Mouse (Mus musculus) MEL (cell line): ENCODE measurements at regions not wholly inside any gene's neighbourhood (a gene's known extent, or its start where the extent isn't known, plus 50 kb on each side); places are given as distances from the start of the nearest gene placed in this dataset.

Source experiments
- DNase-seq: peaks from one replicate; pipeline ENCODE4 v3.0.0; 2011; ENCODE audit warnings: low read depth, low spot score
- H3K27ac ChIP-seq: 2 replicates; pipeline ENCODE4 v1.5.1; 2012; ENCODE audit warnings: low read depth, mild to moderate bottlenecking, control low read depth, low read length, moderate library complexity; ENCODE audit not compliant: control insufficient read depth
- H3K27me3 ChIP-seq, 2 experiments: fragments of 150-350 bp in 1 of 2; sonication (generic) in 1 of 2; 2 replicates each; pipeline ENCODE4 v1.6.1; 2012; ENCODE audit warnings: low read length in 2 of 2, mild to moderate bottlenecking in 2 of 2, improper control_type of control experiment in 1 of 2, moderate library complexity in 1 of 2; ENCODE audit not compliant: insufficient read depth in 2 of 2, control insufficient read depth in 1 of 2
- H3K36me3 ChIP-seq, 2 experiments: 2 replicates each; pipeline ENCODE4 v1.6.1; 2012 to 2014; ENCODE audit warnings: low read length in 2 of 2, improper control_type of control experiment in 1 of 2, inconsistent platforms in 1 of 2, mild to moderate bottlenecking in 1 of 2; ENCODE audit not compliant: insufficient read depth in 2 of 2, control insufficient read depth in 1 of 2
- H3K4me1 ChIP-seq, 2 experiments: fragments of 150-350 bp in 1 of 2; sonication (generic) in 1 of 2; 2 replicates each; pipeline ENCODE4 v1.6.1; 2012; ENCODE audit warnings: low read length in 2 of 2, improper control_type of control experiment in 1 of 2, mild to moderate bottlenecking in 1 of 2; ENCODE audit not compliant: insufficient read depth in 2 of 2, control insufficient read depth in 1 of 2
- H3K4me3 ChIP-seq, 2 experiments: fragments of 150-350 bp in 1 of 2; sonication (generic) in 1 of 2; 2 replicates each; pipeline ENCODE4 v1.5.1; 2012; ENCODE audit warnings: low read depth in 2 of 2, low read length in 2 of 2, mild to moderate bottlenecking in 2 of 2, moderate library complexity in 2 of 2, control low read depth in 1 of 2, improper control_type of control experiment in 1 of 2; ENCODE audit not compliant: control insufficient read depth in 1 of 2, insufficient read depth in 1 of 2
- H3K79me2 ChIP-seq: 2 replicates; pipeline ENCODE4 v1.6.1; 2012; ENCODE audit warnings: mild to moderate bottlenecking, low read length, moderate library complexity; ENCODE audit not compliant: control insufficient read depth, poor library complexity, insufficient read depth
- H3K9ac ChIP-seq: 2 replicates; pipeline ENCODE4 v1.6.1; 2012; ENCODE audit warnings: low read depth, mild to moderate bottlenecking, control low read depth, low read length, moderate library complexity; ENCODE audit not compliant: control insufficient read depth, poor library complexity, severe bottlenecking
- H3K9me3 ChIP-seq: fragments of 150-350 bp; sonication (generic); replicated peaks from 2 replicates; pipeline ENCODE4 v1.6.1; 2012; ENCODE audit warnings: mild to moderate bottlenecking, low read length, improper control_type of control experiment, moderate library complexity; ENCODE audit not compliant: insufficient read depth
- BHLHE40 ChIP-seq: IDR thresholded peaks from 2 replicates; pipeline ENCODE4 v1.6.1; 2012; ENCODE audit warnings: low read depth, mild to moderate bottlenecking, inconsistent platforms, low read length, improper control_type of control experiment, borderline replicate concordance
- CTCF ChIP-seq, 3 experiments: IDR thresholded peaks in 2 of 3; conservative IDR thresholded peaks in 1 of 3; 2 replicates each; pipeline ENCODE4 v1.5.1; 2011 to 2012; ENCODE audit warnings: low read length in 3 of 3, low read depth in 2 of 3, mild to moderate bottlenecking in 2 of 3, improper control_type of control experiment in 1 of 3, inconsistent platforms in 1 of 3, mixed read lengths in 1 of 3, moderate library complexity in 1 of 3; ENCODE audit not compliant: control insufficient read depth in 1 of 3, insufficient read depth in 1 of 3, poor library complexity in 1 of 3, severe bottlenecking in 1 of 3
- E2F4 ChIP-seq: IDR thresholded peaks from 2 replicates; pipeline ENCODE4 v1.6.1; 2011; ENCODE audit warnings: low read depth, low read length, improper control_type of control experiment, borderline replicate concordance
- ETS1 ChIP-seq: IDR thresholded peaks from 2 replicates; pipeline ENCODE4 v1.6.1; 2012; ENCODE audit warnings: low read depth, mild to moderate bottlenecking, inconsistent platforms, low read length, improper control_type of control experiment, moderate library complexity
- GATA1 ChIP-seq: IDR thresholded peaks from 2 replicates; pipeline ENCODE4 v1.6.1; 2011; ENCODE audit warnings: low read depth, low read length, improper control_type of control experiment
- JUND ChIP-seq: IDR thresholded peaks from 2 replicates; pipeline ENCODE4 v1.6.1; 2011; ENCODE audit warnings: low read depth, mild to moderate bottlenecking, improper control_type of control experiment, low read length
- MAZ ChIP-seq: IDR thresholded peaks from 2 replicates; pipeline ENCODE4 v1.6.1; 2012; ENCODE audit warnings: low read depth, mild to moderate bottlenecking, inconsistent platforms, low read length, improper control_type of control experiment
- MYB ChIP-seq: IDR thresholded peaks from 2 replicates; pipeline ENCODE4 v1.6.1; 2011; ENCODE audit warnings: mild to moderate bottlenecking, low read depth, low read length, improper control_type of control experiment
- MYC ChIP-seq: IDR thresholded peaks from 2 replicates; pipeline ENCODE4 v1.6.1; 2011; ENCODE audit warnings: low read depth, mild to moderate bottlenecking, low read length, improper control_type of control experiment, moderate library complexity
- NELFE ChIP-seq: IDR thresholded peaks from 2 replicates; pipeline ENCODE4 v1.6.1; 2011; ENCODE audit warnings: low read depth, low read length, improper control_type of control experiment
- POLR2AphosphoS5 ChIP-seq: IDR thresholded peaks from 2 replicates; pipeline ENCODE4 v1.6.1; 2012; ENCODE audit warnings: low read depth, borderline replicate concordance, mild to moderate bottlenecking, inconsistent platforms, low read length, moderate library complexity, mixed read lengths
- RAD21 ChIP-seq: IDR thresholded peaks from 2 replicates; pipeline ENCODE4 v1.6.1; 2011; ENCODE audit warnings: mild to moderate bottlenecking, low read depth, low read length, improper control_type of control experiment
- RCOR1 ChIP-seq: IDR thresholded peaks from 2 replicates; pipeline ENCODE4 v1.6.1; 2012; ENCODE audit warnings: low read depth, mild to moderate bottlenecking, inconsistent platforms, low read length, improper control_type of control experiment
- SIN3A ChIP-seq: IDR thresholded peaks from 2 replicates; pipeline ENCODE4 v1.6.1; 2012; ENCODE audit warnings: low read length, improper control_type of control experiment, inconsistent platforms
- TCF12 ChIP-seq: IDR thresholded peaks from 2 replicates; pipeline ENCODE4 v1.6.1; 2014; ENCODE audit warnings: low read depth, mild to moderate bottlenecking, inconsistent platforms, low read length, improper control_type of control experiment, moderate library complexity
- USF2 ChIP-seq, 2 experiments: IDR thresholded peaks; 2 replicates each; pipeline ENCODE4 v1.6.1; 2011 to 2012; ENCODE audit warnings: improper control_type of control experiment in 2 of 2, low read length in 2 of 2, borderline replicate concordance in 1 of 2, inconsistent platforms in 1 of 2, low read depth in 1 of 2, mild to moderate bottlenecking in 1 of 2; ENCODE audit not compliant: insufficient read depth in 1 of 2
- ZKSCAN1 ChIP-seq: IDR thresholded peaks from 2 replicates; pipeline ENCODE4 v1.6.1; 2012; ENCODE audit warnings: low read depth, mild to moderate bottlenecking, inconsistent platforms, low read length, improper control_type of control experiment, moderate library complexity
- ZNF384 ChIP-seq: IDR thresholded peaks from 2 replicates; pipeline ENCODE4 v1.6.1; 2012; ENCODE audit warnings: low read depth, mild to moderate bottlenecking, inconsistent platforms, low read length, improper control_type of control experiment

DNA sequence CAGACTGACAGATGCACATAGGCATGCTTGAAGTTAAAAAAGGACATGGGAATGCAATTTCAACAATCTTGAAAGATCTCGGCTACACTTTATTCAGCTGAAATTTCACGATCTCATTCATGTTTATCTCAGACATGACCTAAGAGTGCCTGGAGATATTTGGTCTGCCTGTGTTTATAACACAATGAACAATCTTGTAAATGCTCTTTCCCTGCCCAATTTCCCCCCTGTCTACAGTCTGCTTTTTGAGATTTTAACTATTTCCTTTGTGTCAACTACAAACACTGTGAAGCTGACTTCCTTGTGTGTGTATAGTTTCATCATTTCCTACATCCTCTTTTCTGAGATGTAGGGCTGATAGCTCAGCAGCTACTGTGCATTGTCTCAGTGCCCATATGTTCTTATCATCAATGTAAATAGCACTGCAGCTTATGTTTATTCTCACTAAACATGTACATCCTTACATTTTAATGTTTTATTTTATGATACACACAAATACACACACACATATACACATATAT lies 319.4 kb upstream of the A1bg start:
- no peak overlapping the region for H3K9ac ChIP-seq
- no peak for DNase-seq
- H3K9me3 ChIP-seq = no peaks in the 10 kb centered on the region
- no peaks in the 10 kb centered on the region for H3K4me1 ChIP-seq
- H3K79me2 ChIP-seq = no peaks in the 10 kb centered on the region
- H3K27ac ChIP-seq = no peak overlapping the region
- H3K4me3 ChIP-seq = no peak overlapping the region
- no peaks in the 10 kb centered on the region for H3K36me3 ChIP-seq
- H3K27me3 ChIP-seq = no peaks in the 10 kb centered on the region
- TF ChIP-seq MAZ = no peak

GRCm38 (mm10) chr15:61241741-61242140 lies 318.9 kb upstream of the A1bg start:
- no peaks in the 10 kb centered on the region for H3K9me3 ChIP-seq
- no peak overlapping the region for H3K9ac ChIP-seq
- H3K36me3 ChIP-seq = no peaks in the 10 kb centered on the region
- no peaks in the 10 kb centered on the region for H3K27me3 ChIP-seq
- no peak overlapping the region for H3K4me3 ChIP-seq
- DNase-seq = no peak
- H3K27ac ChIP-seq = no peak overlapping the region
- no peaks in the 10 kb centered on the region for H3K4me1 ChIP-seq
- TF ChIP-seq MYB = no peak
- no peak for TF ChIP-seq E2F4
- no peak for TF ChIP-seq RCOR1
- no peak for TF ChIP-seq USF2 (IDR thresholded peaks at IDR 0.05; ENCODE audit: borderline replicate concordance in 1 of 2, insufficient read depth in 1 of 2, low read depth in 1 of 2, low read length in 2 of 2)
- TF ChIP-seq NELFE = no peak
- no peak for TF ChIP-seq CTCF (IDR thresholded peaks at IDR 0.05 in 2 of 3, conservative IDR thresholded peaks at IDR 0.05 in 1 of 3; ENCODE audit: control insufficient read depth in 1 of 3, insufficient read depth in 1 of 3, low read depth in 2 of 3, low read length in 3 of 3, poor library complexity in 1 of 3, severe bottlenecking in 1 of 3)
- TF ChIP-seq JUND = no peak
- TF ChIP-seq MYC = no peak
- TF ChIP-seq RAD21 = no peak
- no peak for TF ChIP-seq ZNF384
- no peak for TF ChIP-seq SIN3A
- no peak for TF ChIP-seq BHLHE40
- no peak for TF ChIP-seq ETS1
- TF ChIP-seq ZKSCAN1 = no peak
- TF ChIP-seq TCF12 = no peak
- no peak for TF ChIP-seq POLR2AphosphoS5
- no peak for TF ChIP-seq GATA1
- TF ChIP-seq, all 39 proteins: peak for 0
- H3K79me2 ChIP-seq = no peaks in the 10 kb centered on the region
